Mouse (Mus musculus) lung, postnatal 0 days (tissue): ENCODE results near the gene Rbp4.

ENCODE experiments used
- CTCF ChIP-seq: IDR thresholded peaks from 2 replicates; pipeline ENCODE4 v1.5.1; 2016; ENCODE audit warnings: antibody characterized with exemption, mild to moderate bottlenecking
- EP300 ChIP-seq: IDR thresholded peaks from 2 replicates; pipeline ENCODE4 v1.6.1; 2016; ENCODE audit warnings: antibody characterized with exemption, mild to moderate bottlenecking, control low read depth

DNA sequence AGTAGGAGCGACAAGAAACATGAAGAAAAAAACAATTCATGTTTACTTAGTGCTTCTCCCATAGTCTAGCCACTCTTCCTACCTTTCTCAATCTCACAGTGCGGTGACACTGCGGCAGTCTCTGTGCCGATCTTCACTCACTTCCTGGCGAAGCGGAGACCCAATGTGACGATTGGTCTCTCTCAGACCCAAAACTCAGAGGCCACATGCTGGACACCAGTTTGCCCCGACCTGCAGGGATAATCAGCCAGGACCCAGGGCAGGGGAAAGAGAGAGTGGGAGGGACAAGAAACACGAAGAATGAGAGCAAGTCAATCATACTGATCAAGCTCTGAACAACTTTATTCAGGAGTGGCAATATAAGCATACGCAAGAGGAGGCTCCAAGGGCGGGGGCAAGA is 50.0 kb downstream of the Rbp4 start:
- TF ChIP-seq CTCF (no peak), EP300 (no peak)
